Mouse (Mus musculus): ENCODE data around the gene Spsb2.
"Not testable (repeated sequence)": the region's sequence is repeated elsewhere in the genome, so short reads cannot be mapped to it uniquely, and the experiment has no call there.

The Spsb2 gene

DNA sequence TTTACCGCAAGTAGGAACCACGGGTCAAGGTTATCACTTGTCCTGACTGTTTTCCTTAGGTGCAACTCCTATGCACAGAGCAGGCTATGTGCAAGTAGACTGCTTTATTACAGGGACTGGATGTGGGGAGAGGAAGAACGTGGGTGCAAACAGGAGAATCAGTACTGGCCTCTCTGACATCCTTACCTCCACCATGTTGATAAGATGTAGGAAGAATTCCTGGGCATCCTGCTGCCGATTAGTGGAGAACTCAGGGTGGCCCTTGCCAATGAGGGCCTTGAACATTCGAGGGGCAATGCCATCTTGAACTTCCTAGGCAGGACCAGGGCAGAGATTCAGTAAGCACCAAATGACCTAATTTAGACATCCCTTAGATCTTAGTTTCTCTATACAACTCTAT is 12.4 kb downstream of the Spsb2 start:
- no peak for DNase-seq

- no peak for DNase-seq
These were observed 13.6 kb downstream of the Spsb2 start for GRCm38 (mm10) chr6:124822049-124822448.

DNA sequence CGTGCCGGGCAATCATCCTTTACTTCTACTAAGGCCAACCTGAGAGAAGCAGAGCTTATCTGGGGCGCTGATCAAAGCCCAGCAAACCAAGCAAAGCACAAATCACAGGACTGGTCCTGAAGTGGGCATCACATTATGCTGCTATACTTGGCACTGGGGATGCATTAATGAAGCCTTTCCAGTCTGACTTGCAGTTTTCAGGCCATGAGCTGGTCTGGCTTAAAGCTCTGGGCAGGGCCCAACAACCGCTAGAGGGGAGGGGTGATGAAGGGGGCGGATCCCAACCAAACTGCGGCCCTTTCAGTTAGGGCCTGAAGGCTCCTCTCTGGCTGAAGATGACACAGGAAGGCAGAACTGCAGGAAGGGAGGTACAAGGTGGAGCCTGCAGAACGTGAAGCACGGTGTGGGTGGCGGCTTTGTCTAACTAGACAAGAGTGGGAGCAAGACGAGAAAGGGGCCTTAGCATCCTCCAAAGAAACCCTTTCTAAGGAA is 19.7 kb downstream of the Spsb2 start:
- DNase-seq, result no peak

DNA sequence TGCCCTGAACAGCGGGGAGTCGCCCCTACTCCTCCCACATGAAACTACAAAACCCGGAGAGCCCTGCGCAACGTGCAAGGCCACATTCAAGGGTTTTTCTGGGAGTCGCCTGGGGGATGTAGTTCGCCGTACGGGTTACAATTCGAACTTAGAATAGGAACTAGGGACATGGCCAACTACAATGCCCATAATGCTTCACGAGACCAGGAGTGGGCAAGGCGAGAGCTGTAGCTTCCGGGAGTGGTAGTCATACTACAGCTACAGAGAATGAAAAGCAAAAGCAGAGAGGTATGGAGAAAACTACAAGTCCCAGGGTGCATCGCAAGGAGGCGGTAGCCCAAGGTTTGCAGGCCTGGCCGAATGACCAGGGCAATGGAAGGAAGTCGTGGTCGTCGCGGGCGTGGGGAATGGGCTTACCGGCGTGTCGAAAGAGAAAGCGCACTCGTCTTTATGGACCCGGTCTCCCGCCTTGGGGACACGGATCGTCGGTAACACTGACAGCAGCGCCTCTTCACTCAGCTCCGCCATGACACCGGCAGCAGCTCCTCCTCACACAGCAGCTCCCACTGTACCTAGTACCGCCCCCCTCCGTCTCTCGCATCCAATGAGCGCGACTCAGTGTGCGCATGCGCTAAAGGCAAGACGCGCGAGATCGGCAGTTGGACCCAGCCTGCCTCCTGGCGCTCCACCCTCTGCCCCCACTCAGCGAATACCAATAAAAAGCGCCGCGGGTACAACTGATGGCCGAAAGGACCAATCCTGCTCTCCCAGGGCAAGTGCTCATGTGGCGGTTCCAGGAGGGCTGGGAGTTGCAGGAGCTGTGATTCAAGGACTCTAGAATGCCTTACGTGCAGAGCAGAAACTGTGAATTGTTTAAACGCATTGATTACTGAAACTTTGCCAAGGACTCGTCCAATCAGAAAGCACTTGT is 20.7 kb downstream of the Spsb2 start, which contains the start of the genes Usp5 and Cdca3:
TSS of gene Usp5 (minus strand) at position 617 of the 931 bp plus-strand sequence.
TSS of gene Cdca3 (plus strand) at position 680 of the 931 bp plus-strand sequence.
- DNase-seq, result peak; percentile 100

DNA sequence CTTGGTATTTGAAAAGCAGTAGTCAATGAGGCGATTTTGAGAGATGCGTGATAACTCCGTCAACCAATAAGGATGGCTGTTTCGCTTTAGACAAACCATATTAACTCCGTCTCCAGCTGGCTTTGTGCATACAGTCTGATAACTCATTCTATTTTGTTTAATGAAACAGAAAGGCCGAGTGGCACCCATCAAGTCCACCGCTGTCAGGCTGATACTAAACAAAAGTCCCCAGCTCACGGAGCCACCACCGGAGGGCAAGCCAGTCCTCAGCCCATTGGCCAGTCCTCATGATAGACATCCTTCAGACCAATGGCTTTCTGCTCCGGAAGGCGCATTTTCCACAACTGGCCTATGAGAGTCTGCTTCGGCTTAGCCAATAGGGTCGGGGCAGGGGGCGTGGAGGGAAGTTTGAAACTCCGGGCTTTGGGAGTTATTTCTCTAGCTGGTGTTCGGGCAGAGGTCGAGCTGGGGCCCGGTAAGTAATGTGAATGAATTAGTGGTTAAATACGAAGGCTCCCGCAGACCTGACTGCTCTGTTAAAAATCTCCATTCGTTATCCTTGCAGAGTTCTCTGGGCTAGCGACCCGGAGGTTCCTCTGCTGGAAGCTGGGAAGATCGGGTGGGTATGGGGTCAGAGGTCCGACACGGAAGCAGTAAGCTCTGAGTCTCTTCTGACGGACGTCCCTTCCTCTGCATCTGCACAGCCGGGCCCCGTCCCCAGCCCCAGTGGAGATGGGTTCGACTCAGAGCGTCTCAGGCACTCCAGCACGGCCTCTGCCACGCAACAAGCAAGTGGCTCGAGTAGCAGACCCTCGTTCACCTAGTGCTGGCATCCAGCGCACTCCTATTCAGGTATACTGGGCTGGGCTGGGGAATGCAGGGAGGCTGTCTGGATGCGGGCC is 21.6 kb downstream of the Spsb2 start:
- peak; percentile 96 for DNase-seq

DNA sequence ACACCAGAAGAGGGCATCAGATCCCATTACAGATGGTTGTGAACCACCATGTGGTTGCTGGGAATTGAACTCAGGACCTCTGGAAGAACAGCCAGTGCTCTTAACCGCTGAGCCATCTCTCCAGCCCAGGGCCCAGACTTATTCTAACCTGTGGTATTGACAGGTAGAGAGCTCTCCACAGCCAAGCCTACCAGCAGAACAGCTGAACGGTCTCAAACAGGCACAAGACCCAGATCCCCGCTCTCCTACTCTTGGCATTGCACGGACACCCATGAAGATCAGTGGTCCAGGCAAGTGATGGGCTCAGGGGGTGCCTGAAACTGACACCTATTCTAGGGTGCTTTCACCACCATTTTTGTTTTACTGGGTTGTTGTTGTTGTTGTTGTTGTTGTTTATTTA is 22.7 kb downstream of the Spsb2 start:
- DNase-seq, result not testable (repeated sequence)

- no peak for DNase-seq
These were observed 23.2 kb downstream of the Spsb2 start for GRCm38 (mm10) chr6:124831649-124832048.

DNA sequence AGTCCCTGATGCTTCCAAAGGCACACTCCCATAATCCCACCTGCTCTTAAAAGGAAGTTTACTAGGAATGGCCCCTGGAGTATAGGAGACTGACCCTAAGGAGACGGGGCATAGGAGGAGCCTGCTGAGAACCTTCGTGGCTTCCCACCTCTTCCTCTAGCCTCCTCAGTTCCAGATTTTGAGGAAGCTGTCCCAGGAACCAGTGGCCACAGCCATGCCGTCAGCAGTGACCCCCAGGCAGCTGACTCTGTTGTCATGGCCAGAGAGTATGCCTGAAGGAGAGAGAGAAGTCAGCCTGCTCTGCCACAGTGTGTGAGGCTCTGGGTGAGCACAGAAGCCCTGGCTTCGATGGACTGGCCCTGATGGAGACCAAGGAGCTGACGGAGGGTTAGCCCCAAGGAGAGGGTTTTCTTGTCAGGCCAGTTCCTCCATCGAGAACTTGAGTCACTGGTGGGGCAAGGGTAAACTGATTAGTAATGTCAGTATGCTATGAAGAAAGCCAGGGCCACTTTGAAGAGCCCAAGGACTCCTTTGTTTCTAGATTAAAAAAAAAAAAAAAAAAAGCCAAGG is 26.1 kb downstream of the Spsb2 start:
- DNase-seq, result no peak

DNA sequence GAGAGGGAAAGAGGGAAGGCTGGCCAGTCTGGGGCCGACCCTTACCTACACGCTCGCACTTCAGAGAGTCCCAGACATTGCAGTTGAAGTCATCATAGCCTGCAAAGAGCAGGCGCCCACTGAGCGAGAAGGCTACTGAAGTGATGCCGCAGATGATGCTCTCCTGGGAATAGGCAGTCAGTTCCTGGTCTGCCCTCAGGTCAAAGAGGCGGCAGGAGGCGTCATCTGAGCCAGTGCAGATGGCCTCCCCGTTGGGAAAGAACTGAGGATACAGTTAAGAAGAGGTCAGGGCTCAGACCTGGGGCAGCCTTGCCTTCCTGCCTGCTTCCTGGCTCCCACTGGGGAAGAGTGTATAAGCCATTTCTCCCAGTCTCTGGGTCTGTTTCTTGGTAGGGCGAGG is 27.1 kb downstream of the Spsb2 start:
- no peak for DNase-seq

- no peak for DNase-seq
These were observed 27.9 kb downstream of the Spsb2 start for GRCm38 (mm10) chr6:124836411-124836810.

DNA sequence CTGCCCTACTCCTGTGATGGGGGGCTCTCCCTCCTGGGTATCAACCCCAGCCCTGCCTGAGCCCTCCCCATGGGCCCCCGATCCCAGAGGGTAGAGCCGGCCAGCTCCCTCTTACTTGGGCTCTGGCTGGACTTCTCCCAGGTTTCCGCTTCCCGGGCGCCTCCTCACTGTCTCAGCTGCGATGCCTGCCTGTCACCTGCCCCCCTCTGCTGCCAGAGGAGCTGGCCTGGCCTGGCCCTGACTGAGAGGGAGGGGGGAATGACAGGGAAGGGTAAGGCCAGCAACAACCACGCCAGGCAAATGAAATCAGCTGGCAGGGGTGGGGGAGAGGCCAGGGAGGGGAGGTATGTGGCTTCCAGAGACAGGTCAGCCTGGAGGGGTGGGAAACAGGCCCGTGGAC is 31.3 kb downstream of the Spsb2 start:
- no peak for DNase-seq

DNA sequence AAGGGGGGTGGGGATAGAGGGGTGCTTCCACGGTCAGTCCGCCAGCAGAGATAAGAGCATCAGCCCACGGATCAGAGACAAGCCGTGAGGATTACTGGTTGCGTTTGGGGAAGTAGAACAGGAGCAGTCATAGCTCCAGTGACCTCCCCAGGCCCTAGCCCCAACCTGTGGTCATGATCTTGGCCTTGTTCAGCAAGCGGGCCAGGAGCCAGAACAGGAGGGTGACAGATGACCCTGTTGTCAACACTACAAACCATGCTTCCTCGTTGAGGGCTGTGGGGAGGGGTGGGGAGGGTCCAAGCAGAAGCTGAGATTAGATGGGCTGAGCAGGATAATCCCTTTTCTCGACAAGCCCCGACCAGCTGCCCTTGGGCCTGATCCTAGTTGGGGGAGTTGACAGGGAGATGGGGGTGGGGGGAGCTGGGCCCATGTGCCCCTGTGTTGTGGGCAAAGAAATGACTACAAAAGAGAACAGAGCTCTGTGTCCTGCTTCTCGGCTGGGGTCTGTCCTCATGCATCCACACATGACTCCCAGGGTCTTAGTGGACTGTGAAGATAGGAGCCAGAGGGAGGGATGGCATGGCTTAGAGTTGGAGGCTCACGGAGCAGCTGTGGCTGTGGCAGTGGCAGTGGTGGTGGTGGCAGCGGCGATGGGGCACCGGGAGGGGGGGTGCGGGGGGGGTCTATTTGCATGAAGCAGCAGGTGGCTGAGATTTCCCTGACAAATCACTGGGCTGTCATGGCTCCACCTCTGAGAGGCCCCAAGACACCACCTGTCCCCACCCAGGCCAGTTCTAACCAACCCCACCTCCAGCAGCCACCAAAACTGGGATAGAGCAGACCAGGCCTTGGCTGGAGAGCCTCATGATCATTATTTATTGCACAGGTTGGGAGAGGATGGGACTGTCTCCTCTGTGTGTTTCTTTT is 32.0 kb downstream of the Spsb2 start, which contains the start of gene Gnb3:
TSS of gene Gnb3 (minus strand) at position 35 of the 927 bp plus-strand sequence.
- no peak for DNase-seq

DNA sequence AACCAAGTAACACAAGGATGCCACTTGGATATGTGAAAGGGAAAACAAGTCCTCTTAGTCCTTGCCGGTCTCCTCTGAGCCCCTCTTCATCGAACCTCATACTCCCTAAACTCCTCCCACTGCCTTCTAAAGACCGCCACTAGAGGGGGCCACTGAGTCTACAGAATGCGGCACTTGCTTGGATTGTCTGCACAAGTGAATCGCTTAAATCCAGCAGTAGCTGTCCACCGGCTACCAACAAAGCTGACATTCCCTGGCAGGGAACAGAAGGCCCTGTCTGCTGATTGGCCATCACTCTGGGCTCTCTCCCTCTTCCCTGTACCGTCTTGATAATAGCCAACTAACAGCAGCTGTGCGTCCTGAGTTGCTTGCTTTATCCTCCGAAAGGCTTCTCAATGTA is 38.8 kb downstream of the Spsb2 start:
- peak; percentile 91 for DNase-seq

GRCm38 (mm10) chr6:124850535-124850934 is 42.1 kb downstream of the Spsb2 start:
- no peak for DNase-seq

DNA sequence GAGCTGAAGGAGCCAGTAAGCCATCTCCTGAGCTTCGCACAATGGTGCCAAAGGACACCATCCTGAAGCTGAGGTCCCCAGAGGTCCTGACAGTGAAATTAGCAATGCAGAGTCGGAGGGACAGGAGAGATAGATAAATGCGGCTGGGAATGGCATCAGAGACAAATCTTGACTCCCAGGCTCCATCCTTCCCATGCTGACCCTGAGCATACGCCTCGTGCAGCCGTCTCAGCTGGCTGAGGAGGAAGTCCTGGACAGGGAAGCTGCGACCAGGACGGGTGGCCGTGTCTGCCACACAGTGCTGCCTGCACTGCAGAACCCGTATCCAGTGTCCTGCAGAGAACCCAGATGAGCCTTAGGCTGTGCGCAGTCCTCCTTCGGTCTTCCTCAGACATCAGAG is 46.2 kb downstream of the Spsb2 start:
- DNase-seq, result no peak

DNA sequence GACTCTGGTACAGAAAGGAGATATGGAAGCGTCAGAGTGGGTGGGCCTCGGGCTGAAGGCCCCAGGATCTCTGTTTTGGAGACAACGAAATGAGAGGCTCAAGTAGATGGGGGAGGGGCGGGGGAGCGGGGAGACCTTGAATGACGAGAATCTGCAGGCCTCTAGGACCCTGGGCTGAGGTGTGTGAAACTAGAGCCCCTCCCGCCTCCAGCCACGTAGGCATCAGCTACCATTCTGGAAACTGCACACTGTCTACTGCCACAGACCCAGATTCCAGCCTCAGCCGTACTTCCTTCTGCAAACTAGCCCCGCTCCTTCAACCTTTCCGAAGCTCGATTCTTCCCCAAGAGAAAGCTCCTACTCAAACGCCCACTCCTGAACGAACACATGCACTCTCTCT is 47.9 kb downstream of the Spsb2 start:
- DNase-seq, result peak; percentile 55

DNA sequence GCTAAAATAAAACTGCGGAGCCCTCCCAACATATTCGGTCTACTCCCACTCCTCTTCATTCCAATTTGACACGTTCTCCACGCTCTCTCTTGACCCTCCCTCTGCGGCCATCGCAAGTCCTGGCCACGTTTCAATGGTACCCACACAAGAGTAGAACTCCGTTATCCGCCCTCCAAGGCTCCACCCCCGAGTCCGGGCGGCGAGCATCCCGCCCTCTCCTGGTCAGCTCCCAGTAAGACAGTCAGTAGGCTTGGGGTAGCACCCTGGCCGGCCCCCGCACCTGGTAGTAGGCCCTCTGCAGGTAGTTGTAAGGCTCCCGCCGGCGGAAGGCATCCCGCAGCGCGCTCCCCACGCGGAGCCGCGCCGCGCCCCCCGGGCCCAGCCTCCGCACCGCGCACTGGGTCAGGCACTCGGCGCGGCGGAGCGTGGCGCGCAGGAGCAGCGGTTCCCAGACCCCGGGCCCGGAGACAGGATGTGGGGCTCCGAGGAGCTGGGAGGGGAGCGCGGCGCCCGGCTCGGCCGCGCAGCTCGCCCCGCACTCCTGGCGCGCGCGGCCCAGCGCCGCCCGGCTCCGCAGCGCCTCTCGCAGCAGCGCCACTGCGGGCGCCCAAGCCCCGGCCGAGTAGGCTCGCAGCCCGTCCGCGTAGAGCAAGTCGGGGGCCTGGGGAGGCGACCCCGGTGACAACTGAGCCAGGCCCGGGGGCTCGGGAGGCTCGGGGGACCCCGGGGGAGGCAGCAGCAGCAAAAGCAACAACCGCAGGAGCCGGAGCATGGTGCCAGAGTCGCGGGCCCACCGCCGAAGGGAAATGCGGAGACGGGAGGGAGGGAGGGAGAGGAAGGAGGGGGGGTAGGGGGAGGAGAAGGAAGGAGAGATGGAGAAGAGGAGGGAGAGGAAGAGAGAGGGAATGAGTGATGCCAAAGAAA is 48.7 kb downstream of the Spsb2 start, which contains the start of gene P3h3:
TSS of gene P3h3 (minus strand) at position 837 of the 924 bp plus-strand sequence.
- DNase-seq, result peak; percentile 88

DNA sequence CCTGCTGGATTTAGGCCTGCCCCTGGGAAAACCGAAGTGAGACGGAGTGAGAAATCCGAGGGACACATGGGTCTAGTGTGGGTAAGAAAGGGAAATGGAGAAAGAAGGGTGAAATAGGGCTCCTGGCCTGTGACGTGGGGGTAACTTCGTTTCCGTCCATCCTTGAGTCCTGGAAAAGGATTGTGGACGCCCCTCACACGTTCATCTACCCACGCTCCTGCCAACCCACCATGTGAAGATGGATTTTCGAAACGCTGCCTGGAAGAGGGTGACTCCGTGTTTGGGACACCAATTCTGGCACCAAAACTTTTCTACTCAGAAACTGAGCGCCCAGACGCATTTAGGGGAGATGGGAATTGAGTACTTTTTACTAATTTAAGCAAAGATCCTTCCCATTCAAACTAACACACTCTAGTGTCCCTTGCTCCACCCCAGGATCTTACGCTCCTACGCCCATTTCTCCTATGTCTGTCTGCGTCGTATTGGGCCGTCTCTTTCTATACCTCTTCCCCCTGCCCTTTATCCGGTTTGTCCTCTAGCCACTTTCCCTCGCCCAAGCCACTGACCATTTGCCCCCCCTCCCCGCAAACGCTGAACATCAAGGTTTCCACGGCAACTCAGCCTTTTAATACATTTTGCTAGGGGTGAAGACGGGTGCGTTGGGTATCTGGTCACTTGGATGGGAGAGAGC is 49.5 kb downstream of the Spsb2 start:
- no peak for DNase-seq

DNA sequence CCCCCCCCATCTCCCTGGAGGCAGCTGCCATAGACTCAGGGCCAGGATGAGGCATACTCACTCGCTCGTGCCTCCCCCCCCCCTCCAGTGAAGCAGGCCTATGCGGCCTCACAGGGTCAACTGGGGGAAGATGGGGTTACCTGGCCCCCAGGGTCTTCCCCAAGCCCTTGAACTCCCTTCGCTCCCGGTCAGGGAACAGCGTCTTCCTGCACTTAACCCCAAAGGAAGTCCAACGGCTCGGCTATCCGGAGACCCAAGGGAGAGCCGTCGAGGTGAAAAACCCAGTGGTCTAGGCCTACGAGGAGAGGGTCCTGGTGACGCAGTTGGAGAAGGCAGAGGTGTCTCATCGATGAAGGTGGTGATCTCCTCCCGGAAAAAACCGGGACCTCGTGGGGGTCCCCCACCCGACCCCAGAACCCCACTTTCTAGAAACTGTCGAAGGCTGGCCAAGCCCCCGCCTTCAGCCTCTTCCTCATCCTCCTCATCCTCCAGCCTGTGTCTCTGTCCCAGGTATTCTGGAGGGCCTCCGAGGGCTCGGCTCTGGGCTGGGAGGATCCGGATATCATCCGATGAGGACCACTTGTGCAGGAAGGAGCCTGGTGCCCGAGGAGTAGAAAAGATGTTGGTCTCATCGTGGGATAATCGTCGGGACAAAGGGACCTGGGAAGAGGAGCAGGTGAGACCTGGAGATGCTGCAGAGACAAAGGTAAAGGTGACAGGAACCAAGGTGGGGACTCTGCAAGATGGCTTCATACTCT is 50.3 kb downstream of the Spsb2 start:
- no peak for DNase-seq

Measured in right cerebral cortex, adult 18-20 months (tissue).